Mouse (Mus musculus) frontal cortex, postnatal 36 days (tissue): ENCODE measurements around the gene Slc40a1.

ENCODE experiments used
- DNase-seq, 2 experiments: peaks; one replicate each; pipeline ENCODE4 v3.0.0; 2022; ENCODE audit warnings: low spot score in 2 of 2

Gene Slc40a1

DNA sequence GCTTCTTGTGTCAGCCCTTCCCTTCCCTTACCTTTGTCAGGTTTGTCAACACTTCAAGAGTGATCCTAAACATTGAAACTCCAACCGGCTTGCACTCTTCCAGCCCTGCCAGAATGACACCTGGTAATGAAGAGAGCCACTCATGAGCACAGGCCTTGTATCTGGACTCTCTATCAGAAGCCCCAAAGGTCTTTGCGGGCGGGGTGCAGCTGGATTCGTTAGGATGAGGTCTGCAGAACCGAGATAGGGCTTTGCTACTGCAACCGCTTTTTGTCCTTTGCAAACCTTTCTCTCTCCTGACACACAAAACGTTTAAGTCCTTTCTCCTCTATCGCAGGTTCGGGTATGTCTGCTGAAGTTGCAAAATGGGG, at the start of gene Slc40a1:
TSS of gene Slc40a1 (minus strand) at position 131 of the 371 bp plus-strand sequence.
- no peak for DNase-seq

DNA sequence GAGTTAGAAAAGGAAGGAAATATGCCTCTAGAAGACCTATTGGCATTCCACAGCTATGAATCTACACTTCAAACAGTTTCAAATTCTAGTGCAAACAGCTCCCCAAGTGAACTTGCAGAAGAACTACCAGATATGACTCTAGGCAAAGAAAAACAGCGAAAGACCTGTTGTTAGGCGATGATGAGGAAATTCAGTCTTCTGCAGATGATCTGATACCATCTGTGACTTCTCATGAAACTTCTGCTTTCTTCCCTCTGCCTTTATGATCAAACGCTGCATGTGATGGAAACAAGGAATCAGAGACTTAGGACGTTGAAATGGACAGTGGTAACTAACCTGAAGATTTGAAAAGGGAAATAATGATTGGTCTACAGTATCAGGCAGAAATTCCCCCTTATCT, 45.0 kb upstream of the Slc40a1 start:
- no peak for DNase-seq

DNA sequence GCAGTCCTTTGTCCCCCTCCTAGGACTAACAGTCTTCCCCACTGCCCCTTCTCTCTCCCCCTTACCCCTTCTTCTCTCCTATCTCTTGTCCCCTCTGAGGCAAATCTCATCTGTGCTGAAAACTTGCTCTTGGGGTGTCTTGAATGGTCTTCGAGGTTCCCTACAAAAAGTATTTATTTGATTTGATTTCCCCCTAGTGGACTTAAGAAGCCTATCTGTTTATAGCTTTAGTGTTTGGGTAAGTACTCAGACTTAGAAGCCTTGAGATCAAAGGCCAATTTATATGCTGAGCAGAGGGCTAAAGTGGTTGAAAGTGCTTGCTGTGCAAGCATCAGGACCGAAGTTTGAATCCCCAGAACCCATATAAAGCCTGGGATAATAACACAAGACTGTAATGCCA, 22.7 kb upstream of the Slc40a1 start:
- DNase-seq: no peak

DNA sequence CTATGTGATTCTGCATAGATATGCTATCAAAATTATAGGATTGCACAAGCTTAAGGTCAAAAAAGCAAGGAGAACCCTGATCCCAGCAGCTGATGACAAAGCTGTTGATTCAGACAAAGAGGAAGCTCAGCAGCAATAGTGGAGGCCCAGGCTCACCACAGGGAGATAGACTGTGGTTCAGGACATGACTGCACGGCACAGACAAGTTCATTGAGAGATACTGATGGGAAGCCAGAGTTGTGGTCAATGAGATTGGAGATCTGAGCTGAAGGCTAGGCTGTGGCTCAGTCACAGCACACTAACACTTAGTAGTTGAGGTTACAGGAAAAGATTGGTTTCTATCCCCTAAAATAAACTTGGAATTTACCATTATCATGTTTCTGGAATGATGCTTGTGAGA, 21.5 kb upstream of the Slc40a1 start:
- no peak for DNase-seq

DNA sequence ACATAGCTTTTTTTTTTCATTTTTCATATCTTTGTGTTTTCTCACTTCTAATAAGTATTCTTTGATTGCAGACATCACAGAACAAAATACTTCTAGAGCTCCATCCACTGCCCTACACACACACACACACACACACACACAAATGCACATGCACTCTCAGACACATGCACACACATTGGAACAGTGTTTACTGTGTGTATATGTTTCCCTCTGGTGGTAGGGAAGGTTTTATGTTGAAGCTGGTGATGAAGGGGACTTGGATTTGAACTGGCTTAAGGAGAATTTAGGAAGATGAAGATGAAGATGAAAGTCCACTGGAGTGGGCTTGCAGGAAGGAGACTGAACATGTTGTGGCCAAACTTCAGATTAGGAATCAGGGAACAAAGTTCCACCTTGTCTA, 4.8 kb upstream of the Slc40a1 start:
- no peak for DNase-seq

DNA sequence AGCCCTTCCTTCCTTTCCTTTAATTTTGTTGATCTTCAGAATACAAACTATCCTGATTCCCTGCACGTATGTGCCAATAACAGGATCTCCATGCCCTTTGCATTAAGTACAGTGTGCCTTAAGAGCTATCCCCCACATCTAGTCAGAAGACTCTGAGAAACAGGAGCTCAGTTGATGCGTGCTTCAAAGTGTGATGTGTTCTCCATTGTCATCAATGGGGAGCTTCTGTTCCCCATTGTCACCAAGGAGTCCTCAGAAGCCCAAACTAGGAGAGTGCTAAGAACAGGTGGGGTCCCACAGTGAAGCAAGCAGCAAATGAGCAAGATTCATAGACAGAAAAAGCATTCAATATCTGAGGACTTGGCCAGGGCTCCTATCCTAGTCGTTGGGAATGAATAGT, 588 bp upstream of the Slc40a1 start:
- no peak for DNase-seq

DNA sequence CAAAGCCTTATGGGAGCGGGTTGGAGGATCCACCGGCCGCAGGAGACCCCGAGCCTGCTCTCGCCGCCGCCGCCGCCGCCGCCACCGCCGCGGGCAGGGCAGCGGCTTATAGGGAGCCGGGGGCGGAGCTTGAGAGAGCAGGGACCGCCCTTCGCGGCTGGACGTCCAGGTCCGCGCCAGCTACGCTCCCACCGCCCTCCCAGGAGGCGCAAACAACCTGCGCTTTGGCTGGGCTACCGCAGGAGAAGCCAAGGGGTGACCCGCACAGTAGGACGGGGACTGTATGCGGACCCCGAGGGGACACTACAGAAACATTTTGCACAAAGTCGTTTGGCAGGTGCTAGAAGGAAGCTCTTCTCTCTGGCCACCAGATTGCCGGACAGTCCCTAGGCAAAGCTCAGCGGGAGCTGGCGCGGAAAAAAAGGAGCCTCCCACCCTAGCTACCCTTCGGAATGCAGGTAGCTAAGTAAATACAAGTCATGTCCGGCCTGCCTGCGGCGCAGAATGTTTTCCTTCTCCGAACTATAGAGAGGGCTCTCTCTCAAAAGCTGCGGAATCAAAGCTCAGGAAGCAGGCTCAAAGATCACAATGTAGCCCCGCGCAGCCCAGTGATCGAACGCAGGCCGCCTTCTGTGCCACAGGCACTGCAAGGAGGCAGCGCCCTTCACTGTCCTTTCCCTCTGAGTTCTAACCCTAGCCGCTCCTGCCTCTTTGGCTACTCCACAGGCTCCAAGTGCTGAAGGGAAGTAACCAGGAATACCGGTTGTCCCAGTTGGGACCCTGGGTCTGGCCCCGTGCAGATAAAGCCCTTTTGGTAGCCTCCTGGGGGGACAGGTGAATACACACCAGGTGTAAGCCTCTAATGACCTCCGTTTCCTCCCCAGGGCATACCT, 577 bp downstream of the Slc40a1 start:
- peak; percentile 67 to 73 for DNase-seq

DNA sequence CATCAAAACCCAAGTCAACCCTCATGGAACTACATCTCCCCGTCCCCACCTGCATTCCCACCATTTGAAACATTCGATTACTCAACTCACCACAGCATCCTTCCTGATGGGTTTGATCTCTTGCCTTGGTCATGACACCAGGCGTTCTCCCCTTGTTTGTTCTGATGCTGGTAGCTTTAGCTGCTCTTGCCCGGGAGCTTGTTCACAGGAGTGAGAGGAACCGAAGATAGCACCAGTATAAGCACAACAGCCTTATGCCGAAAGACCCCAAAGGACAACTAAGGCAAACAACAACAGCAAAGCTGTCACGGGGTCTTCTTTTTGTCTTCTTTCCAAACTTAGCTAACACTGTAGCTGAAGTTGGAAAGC, 1.2 kb downstream of the Slc40a1 start:
- DNase-seq: no peak

DNA sequence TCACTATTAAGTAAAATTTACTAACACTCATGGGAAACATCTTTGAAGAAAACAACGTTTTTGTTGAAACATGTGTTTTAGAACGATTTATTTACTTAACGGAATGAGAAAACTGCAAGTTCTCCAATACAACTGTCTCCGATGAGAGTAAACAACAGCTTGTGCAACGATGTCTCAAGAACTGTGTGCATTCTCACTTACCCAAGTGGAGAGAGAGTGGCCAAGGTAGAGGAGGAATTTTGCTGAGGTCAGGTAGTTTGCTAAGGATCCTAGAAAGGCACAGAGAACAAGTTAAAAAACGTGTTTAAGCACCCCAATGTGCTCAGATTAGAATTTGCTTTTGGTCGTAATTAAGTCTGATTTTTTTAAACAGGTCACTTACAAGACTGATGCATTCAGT, 1.8 kb downstream of the Slc40a1 start:
- no peak for DNase-seq

DNA sequence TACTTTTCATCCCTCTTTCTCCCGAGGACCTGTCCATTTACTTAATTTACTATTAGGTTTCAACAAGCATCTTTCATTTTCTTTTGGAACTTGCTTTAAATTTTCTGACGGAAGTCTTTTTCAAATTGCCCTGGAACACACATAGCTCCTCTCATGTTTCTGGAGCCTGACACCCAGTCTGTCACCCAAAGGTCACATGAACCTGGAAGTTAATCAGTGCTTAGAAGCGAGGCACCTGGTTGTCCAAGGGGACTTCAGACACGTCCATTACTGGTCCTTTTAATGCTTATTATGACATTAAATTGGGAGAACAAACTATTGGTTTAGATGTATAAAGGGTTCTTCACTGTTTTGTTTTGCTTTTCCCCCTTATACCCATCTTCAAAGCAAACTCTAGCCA, 3.0 kb downstream of the Slc40a1 start:
- DNase-seq: no peak

DNA sequence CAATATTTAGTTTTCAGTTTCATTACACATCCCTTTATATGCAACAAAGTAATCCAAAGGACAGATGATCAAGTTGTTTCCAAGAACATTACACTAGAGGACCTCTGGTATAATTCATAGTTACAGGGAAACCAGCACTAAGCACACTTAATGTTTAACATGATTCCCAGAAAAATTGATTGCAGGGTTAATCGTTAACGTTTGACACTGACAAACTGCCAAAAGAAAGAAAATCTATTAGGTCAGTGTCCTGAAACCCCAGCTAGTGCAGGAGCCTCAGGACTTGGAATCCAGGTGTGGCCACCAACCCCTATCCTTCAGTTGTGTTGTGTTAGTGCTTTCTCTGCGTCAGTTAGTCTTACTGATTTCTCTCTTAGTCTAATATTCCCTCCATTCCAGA, 5.6 kb downstream of the Slc40a1 start:
- DNase-seq: no peak

DNA sequence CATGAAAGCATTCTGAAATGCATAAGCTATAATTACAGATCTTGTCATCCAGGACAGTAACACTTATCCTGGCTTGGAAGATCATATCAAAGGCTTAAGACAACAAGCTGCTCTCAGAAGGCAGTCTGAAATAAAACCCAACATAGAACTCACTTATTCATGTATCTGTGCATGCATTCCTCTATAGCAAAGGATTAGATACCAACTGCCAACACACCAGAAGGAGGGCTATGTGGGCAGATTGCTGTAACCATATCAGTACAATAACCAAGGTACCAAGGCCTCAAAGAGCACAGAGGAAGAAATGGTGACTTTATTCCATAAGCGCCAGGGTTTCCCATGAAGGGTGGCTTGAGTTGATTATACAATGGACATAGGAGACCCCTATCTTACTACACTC, 6.6 kb downstream of the Slc40a1 start:
- DNase-seq: no peak

DNA sequence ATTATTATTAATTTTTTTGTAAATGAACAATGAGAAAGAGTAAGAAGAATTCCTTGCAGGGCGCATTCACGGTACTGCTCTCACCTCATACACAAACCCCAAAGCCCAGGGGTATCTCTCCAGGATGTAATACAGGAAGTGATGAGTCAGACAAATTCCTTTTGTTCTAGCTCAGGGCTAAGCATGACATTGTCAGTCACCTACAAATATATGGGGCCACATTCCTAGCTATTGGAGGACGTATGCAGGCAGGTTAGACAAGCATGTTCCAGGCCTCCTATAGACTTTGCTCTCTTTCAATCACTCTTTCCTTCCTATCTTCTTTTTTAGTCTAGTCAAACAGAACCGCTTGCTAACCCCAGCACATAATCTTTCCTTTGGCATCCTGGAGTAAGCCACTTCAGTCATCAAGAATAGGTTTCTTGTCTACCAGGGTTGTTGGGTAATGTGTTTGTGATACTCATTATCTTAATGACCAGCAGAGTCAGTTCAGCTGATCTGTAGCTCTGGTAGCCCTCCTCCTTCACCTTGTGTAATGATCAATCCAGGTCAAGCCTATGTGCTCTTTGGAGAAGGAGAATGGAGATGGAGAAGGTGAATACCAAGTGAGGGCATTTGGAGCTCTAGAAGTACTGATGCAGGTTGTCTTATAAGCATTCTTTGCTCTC, 9.1 kb downstream of the Slc40a1 start:
- no peak for DNase-seq

DNA sequence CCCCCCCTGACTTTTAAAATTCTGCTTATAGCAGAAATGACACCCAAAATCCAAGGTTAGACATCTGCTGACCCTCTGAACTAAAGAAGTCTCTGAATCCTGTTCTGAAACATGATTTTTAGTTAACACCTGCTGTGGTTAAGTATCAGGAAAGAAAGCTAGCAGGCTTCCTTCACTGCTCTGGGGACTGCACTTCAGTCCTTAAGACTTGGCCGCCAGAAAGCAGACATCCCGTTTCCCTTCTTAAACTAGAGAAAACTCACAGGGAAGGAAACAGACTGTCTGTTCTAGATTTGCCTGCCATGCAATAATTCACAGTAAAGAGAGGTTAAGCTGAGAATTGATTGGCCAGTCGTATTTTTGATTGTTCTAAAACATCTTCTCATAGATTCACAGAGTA, 10.1 kb downstream of the Slc40a1 start:
- DNase-seq: no peak

DNA sequence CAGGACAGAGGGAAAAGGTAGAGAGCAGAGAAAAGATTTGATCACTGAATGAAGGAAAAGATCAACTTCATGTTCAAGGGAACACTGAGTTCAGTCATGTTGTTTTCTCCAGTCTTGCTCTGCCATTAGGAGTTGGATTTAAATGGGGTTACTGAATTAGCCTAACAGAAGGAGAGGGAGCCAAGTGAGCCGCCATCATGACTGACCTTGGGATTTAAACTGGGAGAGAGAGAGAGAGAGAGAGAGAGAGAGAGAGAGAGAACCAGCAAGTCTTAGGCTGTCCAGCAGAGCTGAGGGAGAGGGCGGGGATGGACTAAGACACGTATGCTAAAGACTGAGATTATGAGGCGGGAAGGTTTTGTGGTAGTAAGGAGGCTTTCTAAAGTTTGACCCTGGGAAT, 12.1 kb downstream of the Slc40a1 start:
- no peak for DNase-seq

DNA sequence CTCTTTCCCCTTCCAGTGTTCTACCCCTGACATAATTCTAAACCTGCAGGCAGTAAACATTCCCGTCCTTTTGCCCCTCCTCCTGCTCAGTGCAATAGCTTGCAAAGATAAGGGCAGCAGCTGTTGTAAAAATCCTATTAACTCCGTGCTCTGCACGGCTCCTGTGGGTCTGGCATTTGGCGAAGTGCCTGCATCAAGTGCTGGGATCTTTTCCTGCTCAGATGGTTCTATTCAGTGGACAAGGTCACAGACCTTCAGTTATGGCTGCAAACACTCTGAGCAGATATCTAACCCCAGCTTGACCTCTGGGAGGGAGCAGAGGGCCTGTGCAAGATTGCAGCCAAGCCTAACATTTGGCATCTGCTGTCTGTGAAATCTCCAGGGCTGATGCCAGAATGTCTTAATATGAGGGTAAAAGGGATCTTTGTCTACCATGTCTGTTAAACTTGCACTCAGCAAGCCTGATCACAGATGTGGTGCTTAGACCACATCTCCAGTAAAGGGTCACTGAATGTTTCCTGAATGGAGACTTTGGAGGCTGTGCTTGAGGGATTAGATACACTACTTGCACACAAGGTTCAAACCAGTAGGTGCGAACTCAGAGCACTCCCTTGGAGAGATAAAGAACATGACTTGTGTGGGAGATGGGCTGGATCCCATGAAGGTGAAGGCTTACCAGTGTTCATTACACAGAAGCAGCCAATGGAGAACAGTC, 21.1 kb downstream of the Slc40a1 start:
- no peak for DNase-seq

DNA sequence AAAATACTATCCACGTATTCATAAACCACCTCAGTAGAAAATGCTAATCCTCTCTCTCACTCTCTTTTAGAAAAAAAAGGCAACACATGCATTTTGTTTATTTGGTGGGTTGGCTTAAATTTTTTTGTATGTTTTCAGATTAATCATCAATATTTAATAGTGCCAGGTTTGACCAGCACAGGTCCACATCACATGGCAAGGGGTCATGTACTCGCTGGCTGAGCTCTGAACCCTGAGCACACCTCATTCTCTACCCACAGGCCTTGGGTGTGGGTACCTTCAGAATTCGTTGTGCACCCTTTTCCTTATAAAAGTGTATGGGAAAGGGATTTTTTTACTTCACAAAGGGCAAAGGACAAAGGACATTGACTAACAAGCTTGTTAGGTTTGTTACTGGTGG, 22.2 kb downstream of the Slc40a1 start:
- no peak for DNase-seq

DNA sequence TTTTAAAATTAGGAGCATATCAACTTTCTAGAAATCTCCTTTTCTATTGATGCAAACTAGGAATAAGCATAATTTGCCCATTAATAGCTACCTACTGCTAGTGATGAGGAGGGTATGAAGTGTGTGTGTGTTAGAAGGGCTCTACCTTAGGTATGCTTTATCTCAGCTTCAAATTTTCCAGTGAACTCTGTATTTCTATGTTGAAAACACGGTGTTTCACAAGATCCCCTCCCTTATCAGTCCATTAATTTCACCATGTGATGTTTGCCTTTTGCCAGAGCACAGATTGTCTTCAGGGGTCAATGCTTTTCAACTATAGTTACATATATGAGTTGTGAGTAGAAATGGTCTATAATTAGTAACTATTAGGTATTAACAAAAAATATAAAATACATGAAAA, 28.3 kb downstream of the Slc40a1 start:
- DNase-seq: no peak

DNA sequence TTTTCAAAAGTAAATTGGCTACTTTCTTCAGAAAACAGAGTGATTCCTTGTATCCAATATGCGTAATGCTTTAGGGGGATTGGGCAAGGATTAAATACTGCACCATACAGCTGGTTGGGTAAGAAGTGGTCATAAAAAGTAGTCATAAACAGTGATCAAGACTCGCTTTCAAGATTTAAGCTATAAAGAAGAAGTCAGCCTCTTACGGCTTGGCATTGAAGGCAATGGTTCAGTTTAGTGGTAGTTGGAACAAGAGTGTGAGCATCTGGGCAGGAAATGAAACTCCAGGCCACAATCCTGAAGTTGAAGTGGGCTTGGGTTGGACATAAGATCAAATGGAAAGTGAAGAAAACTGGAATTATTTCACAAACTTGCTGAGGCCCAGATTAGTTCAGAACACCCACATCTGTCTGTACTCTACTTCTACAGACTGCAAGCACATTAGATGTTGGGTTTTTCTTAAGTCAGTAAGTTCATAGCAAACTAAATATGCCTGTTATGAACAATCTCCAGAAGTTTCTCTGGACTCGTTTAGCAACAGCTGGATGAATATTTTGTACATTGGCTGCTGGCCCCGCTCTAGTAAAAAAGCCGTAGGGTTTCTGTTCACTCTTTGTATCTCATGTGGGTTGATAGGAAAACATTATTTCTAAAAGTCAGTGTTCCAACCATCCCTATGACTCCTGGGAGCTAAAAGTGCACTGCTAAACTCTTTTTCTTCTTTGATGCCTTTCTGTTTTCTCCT, 32.0 kb downstream of the Slc40a1 start:
- no peak for DNase-seq

DNA sequence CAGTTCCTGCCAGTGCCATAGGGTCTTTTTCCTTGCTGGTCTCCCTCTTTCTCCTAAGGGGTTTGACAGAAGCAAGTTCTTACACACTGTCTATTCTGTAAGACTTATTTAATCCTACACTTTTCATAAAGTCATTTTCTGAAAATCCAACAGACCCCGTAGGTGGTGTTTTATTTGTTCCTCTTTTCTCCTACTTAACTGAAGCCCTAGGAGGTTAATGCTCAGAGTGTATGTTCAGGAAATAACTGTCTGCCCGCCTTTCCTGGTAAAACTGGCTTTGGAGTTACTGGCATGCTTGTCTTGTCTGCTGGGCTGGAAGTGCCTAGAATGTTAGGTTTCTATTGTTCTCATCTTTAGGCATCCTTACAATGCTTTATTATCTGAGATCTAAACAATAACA, 34.3 kb downstream of the Slc40a1 start:
- no peak for DNase-seq

DNA sequence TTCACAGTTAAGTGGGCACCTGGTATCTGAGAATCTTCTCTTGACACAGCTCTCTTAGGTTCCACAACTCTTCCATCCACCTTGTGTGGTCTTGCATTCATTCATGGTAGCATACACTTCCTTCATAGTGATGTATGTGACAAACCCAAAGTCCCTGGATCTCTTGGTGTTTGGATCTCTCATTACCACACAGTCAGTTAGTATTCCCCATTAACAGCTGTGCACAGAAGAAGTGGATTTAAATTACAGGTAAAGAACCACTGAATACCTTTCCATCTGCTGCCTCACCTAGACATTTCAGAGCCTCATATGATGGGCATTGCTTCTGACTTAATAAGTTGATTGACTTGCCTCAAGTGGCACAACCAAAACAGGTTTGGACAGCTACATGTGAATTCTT, 36.1 kb downstream of the Slc40a1 start, which contains the start of gene Gm5269:
TSS of gene Gm5269 (minus strand) at position 101 of the 400 bp plus-strand sequence.
- DNase-seq: no peak

DNA sequence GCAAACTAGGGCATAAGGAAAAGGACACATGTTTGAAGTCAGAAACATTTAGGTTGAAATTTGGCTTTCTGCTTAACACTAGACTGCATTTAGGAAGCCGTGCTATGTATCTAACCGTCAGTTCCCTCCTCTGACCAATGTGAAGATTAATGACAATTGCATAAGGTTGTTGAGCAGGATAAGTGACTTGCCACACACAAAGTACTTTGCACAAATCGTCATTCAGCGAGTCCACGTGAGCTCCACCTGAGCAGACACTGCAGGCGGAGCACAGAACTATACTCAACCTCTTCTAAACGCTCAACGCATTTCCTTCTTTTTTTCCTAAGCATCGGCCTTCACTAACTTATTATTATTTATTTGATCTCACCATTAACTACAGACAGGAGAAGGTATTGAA, 39.5 kb downstream of the Slc40a1 start:
- DNase-seq: no peak
